Mouse (Mus musculus): ENCODE measurements around the gene CN725425.

GRCm38 (mm10) chr15:91163454-91163853 is 35.8 kb upstream of the CN725425 start:
- TF ChIP-seq CTCF (conservative IDR thresholded peaks at IDR 0.05 in 1 of 2, IDR thresholded peaks at IDR 0.05 in 1 of 2; ENCODE audit: low read depth in 2 of 2, low read length in 2 of 2) (no peak), POLR2A (IDR thresholded peaks at IDR 0.05; ENCODE audit: low read depth, low read length) (no peak), MAZ (IDR thresholded peaks at IDR 0.05; ENCODE audit: low read depth, low read length) (no peak), ZKSCAN1 (IDR thresholded peaks at IDR 0.05; ENCODE audit: borderline replicate concordance, low read depth, low read length) (no peak), EP300 (IDR thresholded peaks at IDR 0.05; ENCODE audit: low read length) (no peak)
